Mouse (Mus musculus) gastrocnemius, postnatal 14 days (tissue): ENCODE measurements around the gene Fbxo47. TPM values are rescaled to one million over a fixed set of nuclear protein-coding genes. Genes with fewer than 3 reads are reported as not detected.

ENCODE experiments used
- DNase-seq: peaks from one replicate; pipeline ENCODE4 v3.0.0; 2021; ENCODE audit warnings: mixed read lengths
- intact Hi-C: fragments of 180-260 bp; cut with DNase I; formaldehyde crosslinking; loops from one replicate; pipeline ENCODE4 v1.15.1; 2025; ENCODE audit warnings: low total_unique reads
- total RNA-seq, 2 experiments: library from RNA; stranded (reverse); gene quantifications; 2 replicates each; pipeline ENCODE4 v1.2.3; 2021

Gene Fbxo47
- total RNA-seq, 2 experiments from 2014 or later = 0.11 to 0.12 TPM

DNA sequence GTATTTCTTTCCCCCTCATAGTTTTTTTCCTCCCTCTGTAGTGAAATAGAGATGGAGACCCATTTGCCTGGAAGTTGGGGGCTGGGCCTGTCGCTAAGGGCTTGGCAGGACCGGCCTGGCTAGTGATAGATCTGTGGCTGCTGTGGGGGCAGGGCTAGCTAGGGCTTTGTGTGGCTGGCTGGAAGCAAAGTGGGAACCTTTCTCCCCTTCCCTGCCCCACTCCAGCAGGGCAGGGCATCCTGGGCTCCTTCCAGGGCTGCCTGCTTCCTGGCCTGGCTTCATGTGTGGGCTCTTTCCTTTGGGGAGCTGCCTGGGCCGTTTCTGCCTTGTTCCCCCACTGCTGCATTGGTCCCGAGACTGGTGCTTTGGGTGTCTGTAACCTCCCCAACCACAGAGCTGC lies 65.4 kb downstream of the Fbxo47 start:
- DNase-seq = peak; percentile 56

GRCm38 (mm10) chr11:97818003-97818402 lies 66.0 kb downstream of the Fbxo47 start:
- intact Hi-C loops = no loop called here
- no peak for DNase-seq

More for the DNA sequence above, 65.4 kb downstream of the Fbxo47 start:
- intact Hi-C loops = no loop called here

DNA sequence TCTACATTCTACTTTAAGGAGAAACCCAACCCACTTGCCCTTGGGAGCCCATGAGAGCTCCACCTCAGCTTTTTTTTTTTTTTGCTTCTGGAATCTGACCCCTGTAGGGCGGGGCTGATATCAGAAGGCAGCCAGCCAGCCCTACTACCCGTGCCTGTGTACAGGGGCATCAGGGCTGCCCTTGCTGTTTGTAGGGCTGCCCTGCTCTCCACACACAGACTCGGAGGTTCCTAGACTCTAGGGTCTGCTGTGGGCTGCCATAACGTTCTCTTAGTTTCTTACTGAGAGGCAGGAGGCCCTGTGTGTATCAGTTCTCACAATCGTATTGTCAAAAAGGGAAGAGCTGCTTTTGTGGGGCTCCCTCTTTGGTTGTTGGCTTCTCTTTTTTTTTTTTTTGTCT lies 66.6 kb downstream of the Fbxo47 start:
- intact Hi-C loops = no loop called here
- no peak for DNase-seq

DNA sequence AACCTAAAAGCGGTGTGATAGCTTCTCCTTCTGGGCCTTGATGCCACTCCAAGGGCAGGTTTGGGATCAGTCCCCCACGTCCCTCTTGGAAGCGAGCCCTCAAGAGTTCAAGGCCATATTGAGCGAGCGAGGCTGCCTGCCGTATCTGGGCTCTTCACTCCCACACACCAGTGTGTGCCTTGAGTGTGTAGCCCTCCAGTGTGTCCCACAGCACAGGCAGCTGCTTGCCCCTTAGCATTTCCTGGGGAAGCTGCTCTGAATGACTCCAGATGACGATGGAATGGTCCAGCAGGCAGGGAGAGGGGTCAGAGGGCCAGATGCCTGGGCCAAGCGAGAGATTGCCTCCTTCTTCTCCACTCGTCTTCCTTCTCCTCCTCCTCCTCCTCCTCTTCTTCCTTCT lies 67.0 kb downstream of the Fbxo47 start:
- DNase-seq = no peak
- intact Hi-C loops = no loop called here

DNA sequence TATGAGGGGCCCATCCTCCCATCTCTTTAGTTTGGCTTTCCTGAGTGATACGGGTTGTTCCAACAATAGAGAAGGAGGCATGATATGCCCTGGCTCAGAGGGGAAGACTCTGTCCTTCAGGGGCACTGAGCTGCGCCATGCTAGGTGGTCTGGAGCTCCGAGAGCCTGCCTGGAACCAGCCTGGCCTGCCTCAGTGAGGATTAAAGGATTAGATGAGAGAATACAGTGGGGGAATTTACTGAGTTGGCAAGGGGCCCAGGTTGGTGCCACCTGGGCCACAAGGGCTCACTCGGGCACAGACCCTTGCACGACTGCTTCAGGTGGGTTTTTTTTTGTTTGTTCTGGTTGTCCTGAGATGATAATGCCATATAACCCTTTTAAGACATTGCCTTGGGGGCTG lies 67.8 kb downstream of the Fbxo47 start:
- no peak for DNase-seq
- intact Hi-C loops = no loop called here

DNA sequence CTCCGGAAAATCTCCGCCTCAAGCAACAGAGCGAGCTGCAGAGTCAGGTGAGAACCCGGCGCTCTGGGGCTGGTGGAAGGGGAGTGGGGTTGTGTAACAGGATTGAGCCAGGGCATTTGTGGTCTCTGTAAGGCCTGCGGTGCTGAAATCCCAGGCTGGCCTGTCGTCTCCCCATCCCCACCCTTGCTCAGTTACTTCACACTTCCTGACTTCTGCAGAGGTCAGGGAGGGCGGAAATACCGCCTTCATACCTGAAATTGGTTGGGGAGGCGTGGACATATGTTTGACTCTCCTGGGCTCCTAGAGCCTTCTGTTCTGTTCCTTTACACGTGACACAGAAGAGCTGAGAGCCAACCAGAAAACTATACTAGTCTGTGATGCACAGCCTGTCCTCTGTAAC lies 68.2 kb downstream of the Fbxo47 start:
- intact Hi-C loops = no loop called here
- DNase-seq = no peak

DNA sequence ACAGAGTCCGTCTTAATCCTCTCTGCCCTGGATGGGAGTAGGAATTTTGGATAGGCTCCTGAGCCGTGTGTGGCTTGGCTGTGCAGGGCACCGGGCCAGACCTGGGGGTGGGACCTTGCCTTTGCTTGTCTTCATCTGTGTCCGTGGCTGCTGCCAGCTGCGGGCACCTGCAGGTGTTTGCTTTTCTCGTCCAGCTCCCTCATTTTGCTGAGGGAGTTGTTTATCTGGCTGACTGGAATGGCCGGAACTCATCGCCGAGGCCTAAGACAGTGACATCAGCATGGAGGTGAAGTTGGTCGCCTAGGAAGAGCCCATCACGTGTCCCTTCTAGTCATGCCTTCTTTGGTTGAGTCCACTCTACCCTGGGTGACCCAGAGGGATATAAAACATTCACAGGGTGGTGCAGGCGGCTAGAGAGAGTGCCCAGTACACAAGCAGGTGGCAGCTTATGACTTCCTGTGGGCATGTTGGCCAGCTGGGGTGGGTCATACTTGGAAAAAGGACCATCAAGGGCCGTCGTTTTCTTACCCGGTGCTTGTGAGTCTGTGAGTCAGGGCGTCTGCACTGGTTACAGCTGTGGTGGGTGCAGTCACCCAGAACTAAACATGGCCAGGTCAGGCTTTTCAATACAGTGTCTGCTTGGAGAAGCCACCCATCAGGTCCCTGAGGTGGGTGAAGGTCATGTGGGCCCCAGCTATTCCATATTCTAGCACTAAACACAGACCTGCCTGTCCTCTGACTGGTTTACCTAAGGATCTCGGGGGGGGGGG lies 70.0 kb downstream of the Fbxo47 start:
- no peak for DNase-seq
- intact Hi-C loops = no loop called here

DNA sequence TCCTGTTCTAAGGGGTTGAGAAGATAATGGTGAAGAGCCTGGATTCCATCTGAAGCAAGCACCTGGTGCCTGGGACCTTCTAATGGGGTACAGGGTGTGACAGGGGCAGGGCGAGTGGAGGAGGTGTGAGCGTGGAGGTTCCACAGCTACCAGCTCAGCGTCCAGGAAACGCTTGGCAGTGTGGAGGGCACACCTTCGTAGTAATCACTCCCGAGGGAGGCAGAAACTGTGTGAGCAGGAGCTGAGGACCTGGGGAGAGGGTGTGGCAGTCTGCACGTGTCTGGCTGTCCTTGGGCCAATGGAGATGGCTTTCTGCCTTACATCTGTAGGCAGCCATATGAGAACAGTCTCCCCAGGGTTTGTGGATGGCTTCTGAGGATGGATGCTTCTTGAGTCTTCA lies 70.9 kb downstream of the Fbxo47 start:
- intact Hi-C loops = no loop called here
- no peak for DNase-seq

DNA sequence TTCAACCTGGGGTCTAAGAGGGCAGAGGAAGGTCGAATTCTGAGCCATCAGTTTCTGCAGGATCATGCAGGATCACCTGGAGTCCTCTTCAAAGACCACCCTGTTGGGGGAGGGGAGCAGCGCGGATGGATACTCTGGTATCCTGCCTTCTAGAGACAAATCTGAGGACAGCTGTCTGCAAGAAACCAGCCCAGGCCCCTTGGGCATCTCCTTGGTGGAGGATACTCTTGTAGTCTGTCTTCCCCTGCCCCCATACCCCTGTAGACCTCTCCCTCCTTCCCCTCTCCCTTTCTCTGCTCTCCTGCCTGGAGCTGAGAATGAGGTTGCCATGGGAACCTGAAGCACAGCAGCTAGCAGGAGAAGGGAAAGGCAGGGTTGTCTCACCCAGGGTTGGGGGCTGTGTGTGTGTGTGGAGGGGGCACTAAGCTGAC lies 71.4 kb downstream of the Fbxo47 start:
- intact Hi-C loops = no loop called here
- DNase-seq = no peak

DNA sequence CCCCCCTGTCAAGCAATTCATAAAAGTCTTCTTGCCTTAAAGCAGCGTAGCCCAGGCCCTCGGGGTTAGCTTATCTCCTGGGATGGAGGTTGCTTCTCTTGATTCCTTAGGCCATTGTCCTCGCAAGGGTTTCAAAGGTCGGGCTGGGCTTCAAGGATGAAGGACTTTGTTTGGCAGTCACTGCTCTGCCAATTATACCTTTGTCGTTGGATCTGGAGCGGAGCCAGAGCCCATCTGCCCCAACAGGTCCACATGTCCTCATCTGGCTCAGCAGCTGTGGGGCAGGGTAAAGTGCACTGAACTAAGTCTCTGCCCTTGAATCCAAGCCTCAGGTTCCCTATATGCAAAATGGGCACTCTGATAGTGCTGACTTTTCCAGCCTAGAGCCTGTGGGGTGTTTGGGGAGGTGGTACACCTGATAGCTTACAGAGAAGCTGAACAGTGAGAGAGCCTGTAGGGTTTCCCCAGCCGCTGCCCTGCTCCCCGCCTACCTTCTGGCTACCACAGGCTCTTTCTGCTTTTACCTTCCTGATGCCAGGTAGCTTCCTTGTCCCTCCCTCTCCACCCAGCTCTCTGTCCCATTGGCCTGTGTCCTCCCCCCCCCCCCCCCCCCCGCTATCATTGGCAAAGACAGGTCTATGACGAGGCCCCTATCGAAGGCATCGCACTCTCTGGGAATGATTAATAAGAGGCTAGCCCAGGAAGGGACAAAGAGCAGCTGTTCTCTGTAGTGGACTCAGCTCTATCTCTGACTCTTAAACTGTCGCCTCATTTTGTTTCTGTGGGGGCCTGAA lies 72.2 kb downstream of the Fbxo47 start:
- no peak for DNase-seq
- intact Hi-C loops = no loop called here

GRCm38 (mm10) chr11:97810970-97811369 lies 73.0 kb downstream of the Fbxo47 start:
- intact Hi-C loops = no loop called here
- no peak for DNase-seq

GRCm38 (mm10) chr11:97810356-97810755 lies 73.6 kb downstream of the Fbxo47 start:
- DNase-seq = no peak
- intact Hi-C loops = no loop called here

GRCm38 (mm10) chr11:97809235-97810121 lies 74.5 kb downstream of the Fbxo47 start:
- DNase-seq = no peak
- intact Hi-C loops = no loop called here

DNA sequence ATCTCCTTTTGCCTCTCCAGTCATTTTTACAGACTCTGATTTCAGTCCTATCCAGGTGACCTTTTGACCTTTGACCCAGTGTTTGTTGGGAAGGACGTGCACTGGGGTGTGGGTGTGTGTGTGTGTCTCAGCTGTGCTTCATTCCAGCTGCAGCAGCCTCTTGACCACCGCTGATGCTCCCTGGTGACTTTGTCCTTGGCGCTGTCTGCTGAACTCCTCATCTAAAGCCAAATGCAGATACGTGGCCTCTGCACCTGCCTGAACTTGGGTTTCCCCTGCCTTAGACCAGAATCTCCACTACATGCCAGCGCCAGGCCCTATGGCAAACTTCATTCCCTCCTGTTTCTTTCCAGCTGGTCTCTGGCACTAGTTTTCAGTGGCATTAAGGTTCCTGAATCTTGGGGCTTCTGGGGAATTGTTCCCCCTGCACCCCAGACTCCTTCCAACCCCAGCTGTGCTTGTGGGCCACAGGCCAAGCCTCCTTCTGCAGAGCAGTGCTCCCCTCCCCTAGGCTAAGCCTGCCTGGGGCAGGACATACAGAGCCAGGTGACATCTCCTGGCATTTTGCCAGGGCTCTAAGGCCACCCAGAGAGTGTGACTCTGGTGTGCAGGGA lies 75.2 kb downstream of the Fbxo47 start:
- intact Hi-C loops = no loop called here
- peak; percentile 61 for DNase-seq

DNA sequence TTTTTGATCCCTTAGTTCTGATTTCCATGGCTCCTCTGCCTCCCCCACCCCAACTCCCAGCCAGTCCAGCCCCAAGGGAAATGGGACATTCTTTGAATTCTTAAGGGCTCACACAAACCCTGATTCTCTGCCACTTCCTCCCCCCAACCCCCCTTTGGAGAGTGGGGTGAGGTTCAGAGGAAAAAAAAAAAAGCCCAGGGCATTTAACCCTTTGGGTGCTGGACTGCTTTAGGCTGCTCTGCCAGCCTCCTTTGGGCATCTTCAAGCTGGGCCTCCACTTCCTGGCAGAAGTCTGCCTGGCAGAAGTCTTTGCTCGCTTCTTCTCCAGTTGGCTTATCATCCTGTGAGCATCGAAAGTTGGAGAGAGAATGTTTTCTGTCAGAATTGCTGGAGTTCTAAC lies 75.9 kb downstream of the Fbxo47 start:
- DNase-seq = no peak

GRCm38 (mm10) chr11:97807626-97808025 lies 76.3 kb downstream of the Fbxo47 start:
- no peak for DNase-seq
- intact Hi-C loops = no loop called here

More for the DNA sequence above, 75.9 kb downstream of the Fbxo47 start:
- intact Hi-C loops = no loop called here

- intact Hi-C loops = no loop called here
Observed at GRCm38 (mm10) chr11:97806613-97806964, 77.4 kb downstream of the Fbxo47 start.

GRCm38 (mm10) chr11:97805662-97806612 lies 78.0 kb downstream of the Fbxo47 start:
- peak; percentile 29 for DNase-seq
- intact Hi-C loops = no loop called here

More at GRCm38 (mm10) chr11:97806613-97806964, 77.4 kb downstream of the Fbxo47 start:
- DNase-seq = no peak
